Comparison of ENCODE assay signal across 18 mouse cellular contexts in the genomic region with DNA sequence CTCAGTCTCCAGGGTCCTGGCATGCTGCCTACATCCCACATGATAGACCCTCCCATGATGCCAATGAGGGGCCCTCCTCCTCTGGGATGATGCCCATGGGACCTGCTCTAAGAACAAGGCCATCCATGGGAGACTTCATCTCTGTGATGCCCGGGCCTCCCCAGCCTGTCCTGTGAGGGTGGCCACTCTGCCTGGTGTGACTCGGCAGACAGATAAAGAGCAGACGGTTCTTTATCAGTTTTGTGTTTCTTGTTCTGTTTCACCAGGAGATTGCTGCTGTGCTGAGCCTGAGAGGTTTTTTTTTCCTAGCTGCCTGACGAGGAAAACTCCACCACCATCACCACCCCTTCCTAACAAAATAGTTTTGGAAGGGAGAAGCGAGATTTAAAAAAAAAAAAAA. TPM values are rescaled to one million over a fixed set of nuclear protein-coding genes. Genes with fewer than 3 reads are reported as not detected.
DNase-seq lines count a peak whose midpoint lies in the region; ATAC-seq and TF ChIP-seq lines count a peak whose summit lies in the region.
"Had no signal": no experiment of that assay in that cellular context is flagged by ENCODE, and none has a peak within 500 bp of the region (broad histone marks: within the 10 kb centered on the region; RNA-seq: fewer than 3 reads in every experiment).

No protein-coding gene starts in this region.

- H3K27ac ChIP-seq in heart, embryonic 10.5 days, result peak overlapping the region; percentile 38; the same call in 1 of the 2 replicates
- H3K27ac ChIP-seq in stomach, embryonic 14.5 days (ENCODE audit: low read length), result no peak overlapping the region
- H3K27ac ChIP-seq in stomach, postnatal 0 days (replicated peaks), result no peak overlapping the region
- H3K27ac ChIP-seq in liver, embryonic 14.5 days, result no peak overlapping the region
- H3K27ac ChIP-seq in neural tube, embryonic 15.5 days (replicated peaks), result no peak overlapping the region
- H3K27ac ChIP-seq: limb, embryonic 15.5 days had no signal

- TF ChIP-seq CTCF in stomach, postnatal 0 days (IDR thresholded peaks at IDR 0.05; ENCODE audit: low read depth), result no peak
- TF ChIP-seq CTCF in liver, embryonic 14.5 days (IDR thresholded peaks at IDR 0.05; ENCODE audit: low read depth), result no peak

- peaks cover 24% of the 10 kb centered on the region for H3K4me1 ChIP-seq in heart, embryonic 10.5 days
- no peaks in the 10 kb centered on the region for H3K4me1 ChIP-seq in stomach, embryonic 14.5 days (ENCODE audit: control insufficient read depth, insufficient read depth, low read length)
- H3K4me1 ChIP-seq in stomach, postnatal 0 days (replicated peaks; ENCODE audit: control insufficient read depth, insufficient read depth), result no peaks in the 10 kb centered on the region
- peaks cover 19 to 30% of the 10 kb centered on the region in 2 experiments for H3K4me1 ChIP-seq in liver, embryonic 14.5 days (replicated peaks; ENCODE audit: control insufficient read depth in 2 of 2, insufficient read depth in 2 of 2, low read length in 1 of 2)
- no peaks in the 10 kb centered on the region for H3K4me1 ChIP-seq in neural tube, embryonic 15.5 days
- H3K4me1 ChIP-seq: limb, embryonic 15.5 days had no signal

- peak; percentile 76 for DNase-seq in heart, embryonic 10.5 days (ENCODE audit: low spot score)
- DNase-seq in heart, adult 18-20 months, result no peak
- no peak for DNase-seq in stomach, postnatal 0 days (ENCODE audit: low spot score)
- peak; percentile 33 to 55 (median 54) for DNase-seq in liver, embryonic 14.5 days (ENCODE audit: low read depth in 3 of 3, low spot score in 3 of 3)
- DNase-seq in lung, postnatal 4 days, result no peak
- DNase-seq: adrenal gland, postnatal 36 days; cerebellum, adult 11 months; forebrain, postnatal 0 days; gastrocnemius, postnatal 36 days; retina, postnatal 1 day; thymus, adult 18-20 months had no signal

- H3K9ac ChIP-seq in stomach, embryonic 14.5 days (replicated peaks; ENCODE audit: low read depth, low read length), result no peak overlapping the region
- no peak overlapping the region for H3K9ac ChIP-seq in stomach, postnatal 0 days (ENCODE audit: low read length)
- H3K9ac ChIP-seq in liver, embryonic 14.5 days (replicated peaks), result no peak overlapping the region; the same call in 1 of the 2 replicates
- H3K9ac ChIP-seq in neural tube, embryonic 15.5 days (replicated peaks), result no peak overlapping the region
- H3K9ac ChIP-seq: forebrain, postnatal 0 days; limb, embryonic 15.5 days had no signal

- ATAC-seq in stomach, embryonic 14.5 days (ENCODE audit: insufficient number of reproducible peaks, insufficient read depth, low FRiP score, low read depth), result peak; percentile 33; the same call in 1 of the 2 replicates
- no peak for ATAC-seq in stomach, postnatal 0 days (ENCODE audit: low FRiP score, low TSS enrichment)
- ATAC-seq in liver, embryonic 14.5 days (ENCODE audit: insufficient read depth), result peak; percentile 87
- no peak for ATAC-seq in neural tube, embryonic 15.5 days (ENCODE audit: low FRiP score)
- no peak for ATAC-seq in monocyte, adult 5-6 weeks (replicated peaks; ENCODE audit: insufficient number of reproducible peaks, low FRiP score, low TSS enrichment, poor library complexity, severe bottlenecking)
- ATAC-seq: forebrain, postnatal 0 days; hindbrain, embryonic 16.5 days had no signal

- H3K9me3 ChIP-seq in heart, embryonic 10.5 days, result no peaks in the 10 kb centered on the region
- H3K9me3 ChIP-seq in stomach, embryonic 14.5 days (ENCODE audit: control insufficient read depth, low read depth, low read length), result no peaks in the 10 kb centered on the region
- no peaks in the 10 kb centered on the region for H3K9me3 ChIP-seq in stomach, postnatal 0 days (ENCODE audit: control insufficient read depth, low read length)
- H3K9me3 ChIP-seq in liver, embryonic 14.5 days (ENCODE audit: control insufficient read depth, low read length), result no peaks in the 10 kb centered on the region
- H3K9me3 ChIP-seq in neural tube, embryonic 15.5 days (replicated peaks), result no peaks in the 10 kb centered on the region
- H3K9me3 ChIP-seq: G1E; limb, embryonic 15.5 days had no signal

- 13% methylated on average over 5 of the region's 5 CpGs for WGBS in heart, embryonic 10.5 days
- 54% methylated on average over 5 of the region's 5 CpGs for WGBS in stomach, embryonic 14.5 days
- WGBS in stomach, postnatal 0 days, result 37% methylated on average over 5 of the region's 5 CpGs
- 14% methylated on average over 5 of the region's 5 CpGs for WGBS in liver, embryonic 14.5 days (ENCODE audit: insufficient replicate concordance)
- WGBS in neural tube, embryonic 15.5 days, result 74% methylated on average over 5 of the region's 5 CpGs

- no peak for TF ChIP-seq EP300 in stomach, postnatal 0 days (optimal IDR thresholded peaks at IDR 0.05)
- peak; percentile 81 for TF ChIP-seq EP300 in liver, embryonic 14.5 days (IDR thresholded peaks at IDR 0.05; ENCODE audit: low read depth)

- no peaks in the 10 kb centered on the region for H3K27me3 ChIP-seq in heart, embryonic 10.5 days (ENCODE audit: insufficient read depth, poor library complexity, severe bottlenecking)
- H3K27me3 ChIP-seq in stomach, embryonic 14.5 days (ENCODE audit: control insufficient read depth, insufficient read depth, low read length), result no peaks in the 10 kb centered on the region
- H3K27me3 ChIP-seq in stomach, postnatal 0 days (ENCODE audit: control insufficient read depth, insufficient read depth, low read length), result no peaks in the 10 kb centered on the region
- H3K27me3 ChIP-seq in liver, embryonic 14.5 days (ENCODE audit: control insufficient read depth, insufficient read depth, low read length), result no peaks in the 10 kb centered on the region
- no peaks in the 10 kb centered on the region for H3K27me3 ChIP-seq in neural tube, embryonic 15.5 days (replicated peaks)
- H3K27me3 ChIP-seq: limb, embryonic 15.5 days had no signal

- H3K4me3 ChIP-seq in heart, embryonic 10.5 days, result 0 out of 2 replicates have a peak overlapping the region, but pooled peaks have one; percentile 13
- H3K4me3 ChIP-seq in stomach, embryonic 14.5 days (ENCODE audit: low read depth, low read length), result no peak overlapping the region
- H3K4me3 ChIP-seq in stomach, postnatal 0 days (ENCODE audit: low read depth, low read length), result no peak overlapping the region
- H3K4me3 ChIP-seq in liver, embryonic 14.5 days (ENCODE audit: insufficient read depth in 1 of 2, low read depth in 2 of 2, low read length in 2 of 2), result no peak overlapping the region
- no peak overlapping the region for H3K4me3 ChIP-seq in neural tube, embryonic 15.5 days (replicated peaks)
- H3K4me3 ChIP-seq: limb, embryonic 15.5 days had no signal

- H3K4me2 ChIP-seq in stomach, embryonic 14.5 days (replicated peaks; ENCODE audit: low read depth, low read length), result no peak overlapping the region
- no peak overlapping the region for H3K4me2 ChIP-seq in stomach, postnatal 0 days (replicated peaks; ENCODE audit: low read depth)
- peak overlapping the region; percentile 57 for H3K4me2 ChIP-seq in liver, embryonic 14.5 days (ENCODE audit: low read depth)
- no peak overlapping the region for H3K4me2 ChIP-seq in neural tube, embryonic 15.5 days
- H3K4me2 ChIP-seq: limb, embryonic 15.5 days had no signal

- H3K36me3 ChIP-seq in heart, embryonic 10.5 days, result no peaks in the 10 kb centered on the region
- no peaks in the 10 kb centered on the region for H3K36me3 ChIP-seq in stomach, embryonic 14.5 days (ENCODE audit: control insufficient read depth, insufficient read depth, low read length)
- no peaks in the 10 kb centered on the region for H3K36me3 ChIP-seq in stomach, postnatal 0 days (ENCODE audit: control insufficient read depth, insufficient read depth, low read length)
- no peaks in the 10 kb centered on the region for H3K36me3 ChIP-seq in liver, embryonic 14.5 days (replicated peaks; ENCODE audit: control insufficient read depth, insufficient read depth, low read depth)
- H3K36me3 ChIP-seq in neural tube, embryonic 15.5 days, result no peaks in the 10 kb centered on the region
- H3K36me3 ChIP-seq: G1E; limb, embryonic 15.5 days had no signal

RNA-seq across cellular contexts. Expression of gene Mypn, which starts 42.5 kb away (rescaled TPM):
- 1.0 and 4.2 TPM in 2 replicates for polyA plus RNA-seq in heart, embryonic 10.5 days (2016; fragmentation: Nextera tagmentation; extraction: Ambion mirVana)
- total RNA-seq in heart, adult 18-20 months (2021), result 100 to 1,000 TPM in 1 of 2 experiments, 10 to 100 TPM in 1; 94.1 to 106 TPM
- not detected in 2 replicates for polyA plus RNA-seq in stomach, embryonic 14.5 days (2014; fragmentation: Nextera tagmentation; extraction: Ambion mirVana)
- polyA plus RNA-seq in stomach, postnatal 0 days (2015; fragmentation: Nextera tagmentation; extraction: Ambion mirVana), result 0.10 and 0.12 TPM in 2 replicates
- 0.02 and 0.03 TPM in 2 replicates for polyA plus RNA-seq in liver, embryonic 14.5 days (2012; rRNA removed)
- 0.05 and 0.13 TPM in 2 replicates for polyA plus RNA-seq in liver, embryonic 14.5 days (2014; fragmentation: Nextera tagmentation; extraction: Ambion mirVana)
- 1.1 and 1.8 TPM in 2 replicates for polyA plus RNA-seq in neural tube, embryonic 15.5 days (2015; fragmentation: Nextera tagmentation; extraction: Ambion mirVana)
- total RNA-seq in monocyte, adult 5-6 weeks (2017), result 0.19 TPM in 1 of 3 replicates, not detected in the others
- total RNA-seq: G1E had no signal
- polyA plus RNA-seq: G1E; kidney, embryonic 14.5 days had no signal

Comparison
In these comparisons a context has a peak if more than half of its experiments do, and no peak if none do; other contexts are left out.
1. DNase-seq: peak in heart, embryonic 10.5 days (single experiment) and liver, embryonic 14.5 days (3 of 3); none in heart, adult 18-20 months (0 of 2), stomach, postnatal 0 days (single experiment) and lung, postnatal 4 days (0 of 2).
2. ATAC-seq: peak in stomach, embryonic 14.5 days (single experiment) and liver, embryonic 14.5 days (single experiment); none in stomach, postnatal 0 days (single experiment), neural tube, embryonic 15.5 days (single experiment) and monocyte, adult 5-6 weeks (single experiment).